ENCODE assay signal across 12 mouse cellular contexts in genomic region chr1:64795284-64796040, GRCm38 (mm10). TPM values are rescaled to one million over a fixed set of nuclear protein-coding genes. Genes with fewer than 3 reads are reported as not detected.
A peak's percentile ranks its signal among the peaks of the same experiment; 100 is the strongest.
DNase-seq lines count a peak whose midpoint lies in the region; ATAC-seq and TF ChIP-seq lines count a peak whose summit lies in the region.
"Had no signal": no experiment of that assay in that cellular context is flagged by ENCODE, and none has a peak within 500 bp of the region (broad histone marks: within the 10 kb centered on the region; RNA-seq: fewer than 3 reads in every experiment).

No protein-coding gene starts in this region.

- no peak overlapping the region for H3K9ac ChIP-seq in limb, embryonic 14.5 days (ENCODE audit: low read depth, low read length, severe bottlenecking)

- no peaks in the 10 kb centered on the region for H3K27me3 ChIP-seq in limb, embryonic 14.5 days (ENCODE audit: control insufficient read depth, insufficient read depth, low read length)

- TF ChIP-seq POLR2A in limb, embryonic 14.5 days (IDR thresholded peaks at IDR 0.05; ENCODE audit: borderline replicate concordance, extremely low read depth, insufficient read depth, insufficient read length) = no peak

- H3K9me3 ChIP-seq in limb, embryonic 14.5 days (ENCODE audit: control insufficient read depth, low read length) = no peaks in the 10 kb centered on the region
- H3K9me3 ChIP-seq: embryonic facial prominence, embryonic 10.5 days; G1E had no signal

- intact Hi-C loops in heart, postnatal 25 days (cut with DNase I) = no loop called here

- WGBS in limb, embryonic 14.5 days = 58% methylated on average over 8 of the region's 8 CpGs

- H3K27ac ChIP-seq in limb, embryonic 14.5 days (replicated peaks; ENCODE audit: low read depth, low read length) = 0 out of 2 replicates have a peak overlapping the region, but pooled peaks have one; percentile 0
- H3K27ac ChIP-seq: embryonic facial prominence, embryonic 10.5 days had no signal

- peak; percentile 50 for DNase-seq in heart, adult 8-10 months (ENCODE audit: low spot score)
- DNase-seq in heart, postnatal 25 days (ENCODE audit: low spot score) = no peak
- peak; percentile 95 for DNase-seq in adipocyte (ENCODE audit: low spot score)
- peak; percentile 65 for DNase-seq in cerebellum, adult 9-10 months
- no peak for DNase-seq in limb, embryonic 14.5 days (ENCODE audit: low spot score)
- DNase-seq in layer of hippocampus, adult 11-12 months (ENCODE audit: low spot score) = no peak
- no peak for DNase-seq in urinary bladder, postnatal 25 days (ENCODE audit: low spot score)
- DNase-seq: lung, adult 2 months; thymus, postnatal 14 days had no signal

- 0 out of 2 replicates have a peak, but pooled peaks have one; percentile 13 for ATAC-seq in limb, embryonic 14.5 days (ENCODE audit: low FRiP score, low read depth)
- no peak for ATAC-seq in megakaryocyte progenitor cell, adult 5-6 weeks (replicated peaks; ENCODE audit: poor library complexity)

- no peak overlapping the region for H3K4me2 ChIP-seq in limb, embryonic 14.5 days (replicated peaks; ENCODE audit: low read depth, low read length, severe bottlenecking)

- H3K4me1 ChIP-seq in limb, embryonic 14.5 days (ENCODE audit: control insufficient read depth, insufficient read depth, low read length) = peaks cover 24% of the 10 kb centered on the region

- no peak overlapping the region for H3K4me3 ChIP-seq in limb, embryonic 14.5 days (replicated peaks; ENCODE audit: low read length)
- H3K4me3 ChIP-seq: embryonic facial prominence, embryonic 10.5 days had no signal

- peaks cover 5% of the 10 kb centered on the region; the same call in 1 of the 2 replicates for H3K36me3 ChIP-seq in limb, embryonic 14.5 days (ENCODE audit: control insufficient read depth, insufficient read depth, low read length)

RNA-seq across cellular contexts. Expression of gene Fzd5, which starts 57.9 kb away (rescaled TPM):
- 1 to 10 TPM; 3.9 to 4.4 (median 4.3) TPM for total RNA-seq in heart, adult 8-10 months (2022)
- 1 to 10 TPM; 4.0 to 5.8 TPM for total RNA-seq in heart, postnatal 25 days (2021)
- polyA plus RNA-seq in limb, embryonic 14.5 days (2012; rRNA removed) = 3.9 and 6.8 TPM in 2 replicates
- polyA plus RNA-seq in limb, embryonic 14.5 days (2014; fragmentation: Nextera tagmentation; extraction: Ambion mirVana) = 1.6 and 2.1 TPM in 2 replicates
- 0.89 and 1.6 TPM in 2 replicates for total RNA-seq in megakaryocyte progenitor cell, adult 5-6 weeks (2015)
- total RNA-seq in megakaryocyte progenitor cell, adult 5-6 weeks (2017) = 1.0 and 1.7 TPM in 2 replicates

Comparison
In these comparisons a context has a peak if more than half of its experiments do, and no peak if none do; other contexts are left out.
1. DNase-seq: peak in heart, adult 8-10 months (single experiment), adipocyte (single experiment) and cerebellum, adult 9-10 months (single experiment); none in heart, postnatal 25 days (single experiment), limb, embryonic 14.5 days (single experiment), layer of hippocampus, adult 11-12 months (single experiment) and urinary bladder, postnatal 25 days (single experiment).